Mouse (Mus musculus) megakaryocyte, embryonic 14.5 days (primary cell): ENCODE results near the gene Celsr3. TPM values are rescaled to one million over a fixed set of nuclear protein-coding genes. Genes with fewer than 3 reads are reported as not detected.

ENCODE experiments used
- H3K27me3 ChIP-seq: replicated peaks from 2 replicates; pipeline ENCODE3; 2012; ENCODE audit warnings: inconsistent platforms
- H3K36me3 ChIP-seq: replicated peaks from 2 replicates; pipeline ENCODE3; 2012; ENCODE audit warnings: low read length, inconsistent platforms, mixed read lengths
- H3K4me1 ChIP-seq: 2 replicates; pipeline ENCODE4 v1.6.1; 2012; ENCODE audit warnings: inconsistent platforms
- H3K4me3 ChIP-seq: replicated peaks from 2 replicates; pipeline ENCODE3; 2012; ENCODE audit warnings: moderate library complexity, mild to moderate bottlenecking, inconsistent platforms
- H3K9me3 ChIP-seq: 2 replicates; pipeline ENCODE4 v1.6.1; 2012; ENCODE audit warnings: inconsistent platforms
- FLI1 ChIP-seq: IDR thresholded peaks from 2 replicates; pipeline ENCODE4 v1.6.1; 2012; ENCODE audit warnings: low read length, inconsistent platforms, mixed read lengths
- GATA1 ChIP-seq: IDR thresholded peaks from 3 replicates; pipeline ENCODE4 v1.6.1; 2012; ENCODE audit warnings: mixed read lengths, low read length, inconsistent platforms, borderline replicate concordance
- polyA plus RNA-seq: library from polyadenylated mRNA; stranded (reverse); fragments of >175 nt; gene quantifications from 2 replicates; pipeline ENCODE4 v1.2.3, GENCODE M21; 2012; ENCODE audit warnings: low replicate concordance; ENCODE audit not compliant: insufficient read depth

Celsr3 gene
- polyA plus RNA-seq, 1 experiment: 1.5 TPM

DNA sequence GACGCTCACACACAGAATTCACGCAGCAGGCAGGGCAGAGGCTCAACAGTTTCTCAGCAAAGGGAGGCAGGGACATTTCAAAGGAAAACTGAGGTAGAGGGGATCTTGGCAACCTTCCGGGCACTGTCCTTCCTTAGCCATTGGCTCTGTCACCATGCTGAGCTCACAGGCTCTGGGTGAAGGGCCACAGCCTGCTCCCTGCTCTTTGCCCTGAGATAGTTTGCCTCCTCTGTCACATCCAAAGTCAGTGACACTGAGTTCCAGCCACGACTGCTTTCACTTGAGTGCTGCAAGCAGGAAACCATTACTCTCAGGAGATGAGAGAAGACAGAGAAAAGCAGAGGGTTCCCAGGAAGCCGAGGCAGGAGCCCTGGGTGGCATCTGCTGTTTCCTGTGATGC, 6.0 kb upstream of the Celsr3 start:
- TF ChIP-seq FLI1: no peak
- no peak for TF ChIP-seq GATA1
- Histone ChIP-seq H3K4me3 (no peak overlapping the region), H3K9me3 (peaks cover 13% of the 10 kb centered on the region), H3K27me3 (peaks cover 39% of the 10 kb centered on the region), H3K4me1 (peaks cover 10% of the 10 kb centered on the region; the same call in 1 of the 2 replicates), H3K36me3 (peaks cover 6% of the 10 kb centered on the region)

DNA sequence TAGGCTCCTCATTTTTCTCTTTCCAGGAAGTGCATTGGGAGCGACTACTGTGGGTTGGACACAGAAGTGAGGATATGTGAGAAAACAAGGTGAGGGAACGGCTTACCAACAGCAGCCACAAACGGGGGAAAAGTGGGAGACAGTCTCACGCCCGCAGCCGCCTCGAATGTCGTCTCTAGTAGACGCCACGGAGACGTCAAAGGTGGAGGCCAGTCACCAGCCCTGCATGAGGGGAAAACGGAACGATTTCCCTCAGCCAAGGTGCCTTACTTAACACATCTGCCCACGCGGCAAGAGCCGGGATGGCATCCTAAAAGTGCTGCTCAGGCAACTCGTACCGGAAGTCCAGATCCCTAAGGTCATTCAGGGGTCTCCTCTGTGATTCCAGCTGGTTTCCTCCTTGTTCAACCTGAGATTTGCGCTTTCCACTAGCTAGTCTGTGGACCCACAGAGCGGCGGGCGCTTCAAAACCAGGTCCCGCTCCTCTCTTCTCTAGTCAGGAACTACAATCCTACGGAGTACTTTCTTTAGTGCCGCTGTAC, 1.9 kb upstream of the Celsr3 start:
- TF ChIP-seq GATA1 (no peak), FLI1 (no peak)
- Histone ChIP-seq H3K4me1 (peaks cover 32% of the 10 kb centered on the region), H3K36me3 (no peaks in the 10 kb centered on the region), H3K9me3 (peaks cover 28% of the 10 kb centered on the region), H3K27me3 (peaks cover 80% of the 10 kb centered on the region), H3K4me3 (no peak overlapping the region)

GRCm38 (mm10) chr9:108824755-108825413, 1.2 kb upstream of the Celsr3 start:
- Histone ChIP-seq H3K27me3 (peaks cover 87% of the 10 kb centered on the region), H3K4me1 (peaks cover 32% of the 10 kb centered on the region), H3K36me3 (no peaks in the 10 kb centered on the region), H3K4me3 (no peak overlapping the region), H3K9me3 (peaks cover 28% of the 10 kb centered on the region)
- no peak for TF ChIP-seq GATA1
- TF ChIP-seq FLI1: no peak

DNA sequence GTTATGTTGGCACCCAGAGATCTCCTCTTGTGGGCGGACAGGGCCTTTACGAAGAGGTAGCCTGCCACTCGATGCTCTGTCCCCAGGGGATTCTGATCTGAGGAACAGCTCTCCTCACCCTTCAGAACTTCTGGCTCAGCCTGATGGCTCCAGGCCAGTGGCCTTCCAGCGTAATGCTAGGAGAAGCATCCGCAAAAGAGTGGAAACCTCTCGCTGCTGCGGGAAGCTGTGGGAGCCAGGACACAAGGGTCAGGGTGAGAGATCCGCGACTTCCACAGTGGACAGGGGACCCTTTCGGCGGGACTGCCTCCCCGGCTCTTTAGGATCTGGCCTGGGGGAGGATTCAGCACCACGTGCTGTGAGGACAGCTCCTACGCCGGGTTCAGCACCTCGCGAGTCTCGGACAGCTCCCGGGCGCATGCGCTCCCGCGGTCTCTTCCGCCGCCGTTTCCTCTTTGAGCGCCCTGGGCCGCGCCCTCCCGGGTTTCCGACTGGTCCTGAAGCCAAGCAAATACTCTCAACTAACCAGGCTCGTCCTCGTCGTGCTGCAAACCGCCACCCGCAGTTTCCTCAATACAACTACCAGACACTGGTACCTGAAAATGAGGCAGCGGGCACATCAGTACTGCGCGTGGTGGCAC, 700 bp downstream of the Celsr3 start:
- Histone ChIP-seq H3K36me3 (no peaks in the 10 kb centered on the region), H3K9me3 (peaks cover 28% of the 10 kb centered on the region), H3K4me3 (peak overlapping the region; percentile 90), H3K4me1 (peaks cover 35% of the 10 kb centered on the region), H3K27me3 (peaks cover 95% of the 10 kb centered on the region)
- TF ChIP-seq GATA1 (no peak), FLI1 (no peak)

DNA sequence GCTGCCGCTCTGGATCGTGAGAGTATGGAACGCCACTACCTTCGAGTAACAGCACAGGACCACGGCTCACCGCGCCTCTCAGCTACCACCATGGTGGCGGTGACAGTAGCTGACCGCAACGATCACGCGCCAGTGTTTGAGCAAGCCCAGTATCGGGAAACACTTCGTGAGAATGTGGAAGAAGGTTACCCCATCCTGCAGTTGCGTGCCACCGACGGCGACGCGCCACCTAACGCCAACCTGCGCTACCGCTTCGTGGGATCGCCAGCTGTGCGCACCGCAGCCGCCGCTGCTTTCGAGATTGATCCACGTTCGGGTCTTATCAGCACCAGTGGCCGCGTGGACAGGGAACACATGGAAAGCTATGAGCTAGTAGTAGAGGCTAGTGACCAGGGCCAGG, 1.3 kb downstream of the Celsr3 start:
- H3K27me3 ChIP-seq: peaks cover 98% of the 10 kb centered on the region
- peak overlapping the region; percentile 90 for H3K4me3 ChIP-seq
- TF ChIP-seq FLI1: no peak
- TF ChIP-seq GATA1: no peak

DNA sequence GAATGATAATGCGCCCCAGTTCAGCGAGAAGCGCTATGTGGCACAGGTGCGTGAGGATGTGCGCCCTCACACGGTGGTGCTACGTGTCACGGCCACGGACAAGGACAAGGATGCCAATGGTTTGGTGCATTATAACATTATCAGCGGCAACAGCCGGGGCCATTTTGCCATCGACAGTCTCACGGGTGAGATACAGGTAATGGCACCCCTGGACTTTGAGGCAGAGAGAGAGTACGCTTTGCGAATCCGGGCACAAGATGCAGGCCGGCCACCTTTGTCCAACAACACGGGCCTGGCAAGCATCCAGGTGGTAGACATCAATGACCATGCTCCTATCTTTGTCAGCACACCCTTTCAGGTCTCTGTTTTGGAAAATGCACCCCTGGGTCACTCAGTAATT, 1.8 kb downstream of the Celsr3 start:
- Histone ChIP-seq H3K4me3 (peak overlapping the region; percentile 90), H3K36me3 (no peaks in the 10 kb centered on the region), H3K4me1 (peaks cover 46% of the 10 kb centered on the region), H3K27me3 (peaks cover 100% of the 10 kb centered on the region), H3K9me3 (peaks cover 28% of the 10 kb centered on the region)
- TF ChIP-seq FLI1 (no peak), GATA1 (no peak)

More for the DNA sequence above, 1.3 kb downstream of the Celsr3 start:
- Histone ChIP-seq H3K4me1 (peaks cover 41% of the 10 kb centered on the region), H3K36me3 (no peaks in the 10 kb centered on the region), H3K9me3 (peaks cover 28% of the 10 kb centered on the region)

- H3K27me3 ChIP-seq: peaks cover 97% of the 10 kb centered on the region
- TF ChIP-seq FLI1: no peak
- no peak for TF ChIP-seq GATA1
Measured at GRCm38 (mm10) chr9:108831637-108832036, 5.5 kb downstream of the Celsr3 start.

DNA sequence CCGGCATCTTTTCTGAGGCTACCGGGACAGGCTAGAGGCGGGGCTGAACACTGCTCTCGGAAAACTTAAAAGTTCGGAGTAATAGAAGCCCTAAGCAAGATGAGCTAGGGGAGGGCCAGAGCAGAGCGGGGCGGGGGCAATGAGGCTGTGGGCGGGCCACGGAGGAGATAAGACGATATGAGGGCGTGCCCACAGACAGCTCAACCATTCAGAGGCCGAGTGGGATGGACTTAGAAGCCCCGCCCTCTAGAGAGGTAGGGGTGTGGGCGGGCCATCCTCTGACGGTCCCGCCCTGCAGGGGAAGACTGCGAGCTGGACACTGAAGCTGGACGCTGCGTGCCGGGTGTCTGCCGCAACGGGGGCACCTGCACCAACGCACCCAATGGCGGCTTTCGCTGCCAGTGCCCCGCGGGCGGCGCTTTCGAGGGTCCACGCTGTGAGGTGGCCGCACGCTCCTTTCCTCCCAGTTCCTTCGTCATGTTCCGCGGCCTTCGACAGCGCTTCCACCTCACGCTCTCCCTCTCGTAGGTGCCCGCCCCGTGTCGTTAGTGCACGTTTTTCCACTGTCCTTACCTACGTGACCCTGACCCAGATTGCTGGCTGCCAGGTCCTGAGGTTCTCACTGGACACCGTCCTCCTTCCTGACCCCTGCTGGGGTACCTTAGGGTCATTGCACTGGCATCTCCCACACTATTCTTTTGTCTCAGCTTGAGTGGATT, 6.4 kb downstream of the Celsr3 start:
- peaks cover 96% of the 10 kb centered on the region for H3K27me3 ChIP-seq
- TF ChIP-seq FLI1 (no peak), GATA1 (no peak)

More at GRCm38 (mm10) chr9:108831637-108832036, 5.5 kb downstream of the Celsr3 start:
- H3K4me3 ChIP-seq: peak overlapping the region; percentile 92
- peaks cover 33% of the 10 kb centered on the region for H3K4me1 ChIP-seq
- 0 out of 2 replicates have a peak, but pooled peaks cover 7% of the 10 kb centered on the region for H3K9me3 ChIP-seq
- H3K36me3 ChIP-seq: no peaks in the 10 kb centered on the region

GRCm38 (mm10) chr9:108842989-108843388, 16.9 kb downstream of the Celsr3 start:
- TF ChIP-seq GATA1 (no peak), FLI1 (no peak)
- H3K4me1 ChIP-seq: peaks cover 11% of the 10 kb centered on the region
- no peaks in the 10 kb centered on the region for H3K9me3 ChIP-seq
- no peaks in the 10 kb centered on the region for H3K36me3 ChIP-seq
- H3K4me3 ChIP-seq: peak overlapping the region; percentile 84
- H3K27me3 ChIP-seq: peaks cover 86% of the 10 kb centered on the region

More for the DNA sequence above, 6.4 kb downstream of the Celsr3 start:
- Histone ChIP-seq H3K36me3 (no peaks in the 10 kb centered on the region), H3K4me3 (peak overlapping the region; percentile 92), H3K4me1 (peaks cover 23% of the 10 kb centered on the region), H3K9me3 (0 out of 2 replicates have a peak, but pooled peaks cover 6% of the 10 kb centered on the region)
